Mouse (Mus musculus) neutrophil, adult 65 days (primary cell): Measurements from ENCODE around the gene Chrnb4. TPM values are rescaled to one million over a fixed set of nuclear protein-coding genes. Genes with fewer than 3 reads are reported as not detected.

ENCODE experiments used
- total RNA-seq: library from RNA; stranded (reverse); gene quantifications from 2 replicates; pipeline ENCODE4 v1.2.4, GENCODE M21; 2023

Gene Chrnb4
- total RNA-seq, result not detected in 2 replicates

GRCm38 (mm10) chr9:55048211-55048880 is at the start of gene Chrnb4:
Gene Chrnb4 (minus strand): TSS chr9:55048779.

GRCm38 (mm10) chr9:55026275-55026663 is 22.3 kb downstream of the Chrnb4 start, which contains the start of gene Chrna3:
Gene Chrna3 (minus strand): TSS chr9:55026562.

GRCm38 (mm10) chr9:54980674-54981073 is 67.9 kb downstream of the Chrnb4 start, which contains the start of gene Chrna5:
Gene Chrna5 (plus strand): TSS chr9:54980880.

Other genes starting within 250 kb of the Chrnb4 start
- 30.1 and 39.9 TPM in 2 replicates for gene Ireb2, start 185.0 kb downstream of the Chrnb4 start, total RNA-seq
- 0.22 TPM in 1 of 2 replicates, not detected in the other for gene Hykk, start 131.5 kb downstream of the Chrnb4 start, total RNA-seq
- gene Psma4, start 98.0 kb downstream of the Chrnb4 start, total RNA-seq, result 78.6 and 88.5 TPM in 2 replicates
- gene AY074887, start 97.8 kb downstream of the Chrnb4 start, total RNA-seq, result not detected in 2 replicates
- gene Chrna5, start 67.9 kb downstream of the Chrnb4 start, total RNA-seq, result not detected in 2 replicates
- gene Chrna3, start 22.2 kb downstream of the Chrnb4 start, total RNA-seq, result not detected in 2 replicates
- gene Ube2q2, start 100.1 kb upstream of the Chrnb4 start, total RNA-seq, result 34.0 and 58.4 TPM in 2 replicates
- 33.0 and 40.6 TPM in 2 replicates for gene Fbxo22, start 160.1 kb upstream of the Chrnb4 start, total RNA-seq